ENCODE assay signal across 8 mouse cellular contexts in the genomic region with DNA sequence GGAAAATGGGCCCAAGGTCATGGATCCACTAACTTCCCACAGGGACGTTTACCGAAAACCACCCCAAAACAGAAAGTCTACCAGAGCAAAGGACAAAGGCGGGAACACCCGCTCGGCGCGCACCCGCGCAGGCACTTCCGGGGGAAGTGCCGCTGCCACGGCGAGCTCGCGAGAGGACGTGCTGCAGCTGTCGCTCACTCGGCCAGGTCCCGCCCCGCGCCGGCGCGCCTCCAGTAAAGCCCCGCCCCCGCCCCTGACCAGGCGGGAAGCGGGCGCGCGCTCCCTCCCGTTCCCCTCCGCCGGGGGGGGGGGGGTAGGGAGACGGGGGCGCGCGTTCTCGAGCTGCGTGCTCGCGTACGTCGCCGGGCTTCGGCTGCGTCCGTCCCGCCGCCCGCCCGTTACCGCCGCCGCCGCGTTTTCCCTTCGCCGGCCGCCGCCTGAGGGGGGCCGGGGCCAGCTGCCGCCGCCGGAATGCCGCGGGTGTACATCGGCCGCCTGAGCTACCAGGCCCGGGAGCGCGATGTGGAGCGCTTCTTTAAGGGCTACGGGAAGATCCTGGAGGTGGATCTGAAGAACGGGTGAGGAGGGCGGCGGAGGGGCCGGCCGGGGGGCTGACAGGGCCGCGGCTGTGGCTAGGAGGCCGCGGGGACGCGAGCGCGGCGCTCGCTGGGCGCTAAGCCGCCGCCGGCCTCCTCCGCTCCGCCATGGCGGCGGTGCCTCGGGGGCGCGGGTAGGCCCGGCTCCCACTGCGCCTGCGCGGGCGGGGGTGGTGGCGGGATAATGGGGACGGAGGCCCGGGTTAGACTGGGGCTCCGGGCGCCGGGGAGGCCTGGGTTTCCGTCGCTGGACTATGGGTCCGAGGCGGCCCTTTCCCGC. TPM values are rescaled to one million over a fixed set of nuclear protein-coding genes. Genes with fewer than 3 reads are reported as not detected.
DNase-seq lines count a peak whose midpoint lies in the region; ATAC-seq and TF ChIP-seq lines count a peak whose summit lies in the region.

Gene Srsf4, plus strand, starts transcription at position 325 of the 876 bp plus-strand sequence.

- H3K9me3 ChIP-seq in heart, embryonic 11.5 days (replicated peaks; ENCODE audit: control insufficient read depth, low read length), result no peaks in the 10 kb centered on the region
- H3K9me3 ChIP-seq in kidney, embryonic 16.5 days (ENCODE audit: low read length), result no peaks in the 10 kb centered on the region

- TF ChIP-seq CTCF in liver, adult 2 months (IDR thresholded peaks at IDR 0.05; ENCODE audit: low read depth, low read length), result no peak

- peak; percentile 66 for TF ChIP-seq POLR2A in liver, adult 2 months (IDR thresholded peaks at IDR 0.05; ENCODE audit: extremely low read depth, insufficient read depth, low read length)
- TF ChIP-seq POLR2A in myocyte (IDR thresholded peaks at IDR 0.05; ENCODE audit: insufficient read length, low read depth), result peak; percentile 78

- ATAC-seq in erythroblast, adult 5-6 weeks (replicated peaks; ENCODE audit: low FRiP score, poor library complexity, severe bottlenecking), result peak; percentile 94
- ATAC-seq in heart, embryonic 11.5 days (replicated peaks; ENCODE audit: insufficient number of reproducible peaks, low FRiP score, low TSS enrichment), result peak; percentile 91
- peak; percentile 95 for ATAC-seq in kidney, embryonic 16.5 days (ENCODE audit: low FRiP score, low TSS enrichment)

- H3K4me1 ChIP-seq in heart, embryonic 11.5 days (ENCODE audit: control insufficient read depth, insufficient read depth, low read length), result peaks cover 31% of the 10 kb centered on the region
- peaks cover 41% of the 10 kb centered on the region for H3K4me1 ChIP-seq in kidney, embryonic 16.5 days (ENCODE audit: insufficient read depth, low read length)
- H3K4me1 ChIP-seq in liver, adult 2 months (ENCODE audit: control insufficient read depth, insufficient read depth, low read length), result peaks cover 31% of the 10 kb centered on the region

- no peaks in the 10 kb centered on the region for H3K27me3 ChIP-seq in heart, embryonic 11.5 days (ENCODE audit: control insufficient read depth, insufficient read depth, low read length)
- H3K27me3 ChIP-seq in kidney, embryonic 16.5 days (ENCODE audit: insufficient read depth, low read length), result no peaks in the 10 kb centered on the region
- H3K27me3 ChIP-seq in liver, adult 2 months (ENCODE audit: control insufficient read depth, insufficient read depth, low read length), result no peaks in the 10 kb centered on the region
- H3K27me3 ChIP-seq in myocyte (ENCODE audit: control insufficient read depth, insufficient read depth, insufficient read length), result no peaks in the 10 kb centered on the region
- H3K27me3 ChIP-seq in splenic B cell, adult 2 months (ENCODE audit: control insufficient read depth, insufficient read depth, low read length, poor library complexity, severe bottlenecking), result no peaks in the 10 kb centered on the region

- 0% methylated on average over 64 of the region's 116 CpGs for WGBS in heart, embryonic 11.5 days (ENCODE audit: insufficient replicate concordance)
- WGBS in kidney, embryonic 16.5 days, result under 1% methylated on average over 96 of the region's 116 CpGs
- WGBS in liver, adult 2 months, result under 1% methylated on average over 94 of the region's 116 CpGs

- H3K9ac ChIP-seq in heart, embryonic 11.5 days (ENCODE audit: low read depth, low read length), result peak within 1 kb of the TSS; percentile 100
- peak within 1 kb of the TSS; percentile 100 for H3K9ac ChIP-seq in kidney, embryonic 16.5 days (replicated peaks; ENCODE audit: low read length)
- peak within 1 kb of the TSS; percentile 100 for H3K9ac ChIP-seq in liver, adult 2 months (ENCODE audit: low read depth, low read length)

- no peaks in the 10 kb centered on the region for H3K36me3 ChIP-seq in heart, embryonic 11.5 days (ENCODE audit: control insufficient read depth, insufficient read depth, low read length)
- no peaks in the 10 kb centered on the region for H3K36me3 ChIP-seq in kidney, embryonic 16.5 days (ENCODE audit: insufficient read depth, low read length)
- no peaks in the 10 kb centered on the region for H3K36me3 ChIP-seq in liver, adult 2 months (ENCODE audit: control insufficient read depth, insufficient read depth, low read length)
- no peaks in the 10 kb centered on the region for H3K36me3 ChIP-seq in myocyte (ENCODE audit: control insufficient read depth, insufficient read depth)
- H3K36me3 ChIP-seq in splenic B cell, adult 2 months (ENCODE audit: control insufficient read depth, insufficient read depth, low read length, poor library complexity, severe bottlenecking), result no peaks in the 10 kb centered on the region

- H3ac ChIP-seq in myocyte (ENCODE audit: control insufficient read depth, insufficient read length), result peak within 1 kb of the TSS; percentile 81

- peak within 1 kb of the TSS; percentile 99 for H3K4me3 ChIP-seq in heart, embryonic 11.5 days (ENCODE audit: low read depth, low read length)
- H3K4me3 ChIP-seq in kidney, embryonic 16.5 days (ENCODE audit: low read length), result peak within 1 kb of the TSS; percentile 99
- H3K4me3 ChIP-seq in liver, adult 2 months (ENCODE audit: insufficient read depth, low read depth, low read length), result peak within 1 kb of the TSS; percentile 78
- peak within 1 kb of the TSS; percentile 87 for H3K4me3 ChIP-seq in myocyte

- peak within 1 kb of the TSS; percentile 96 for H3K4me2 ChIP-seq in heart, embryonic 11.5 days
- peak within 1 kb of the TSS; percentile 89 for H3K4me2 ChIP-seq in kidney, embryonic 16.5 days (replicated peaks; ENCODE audit: low read depth, low read length)
- H3K4me2 ChIP-seq in myocyte (ENCODE audit: low read depth), result peak within 1 kb of the TSS; percentile 92

- peaks cover 28% of the 10 kb centered on the region; the same call in 1 of the 2 replicates for H3K79me2 ChIP-seq in liver, adult 2 months (ENCODE audit: control insufficient read depth, insufficient read depth, low read length)
- peaks cover 49% of the 10 kb centered on the region for H3K79me2 ChIP-seq in myocyte (ENCODE audit: control insufficient read depth, insufficient read depth)

- DNase-seq in B cell, adult 2 months, result peak; percentile 93 to 94
- DNase-seq in brain, adult 2 months (ENCODE audit: low read depth, low spot score), result peak; percentile 98
- peak; percentile 87 for DNase-seq in liver, adult 2 months (ENCODE audit: extremely low read depth, low read depth, low spot score)
- DNase-seq in splenic B cell, adult 2 months (ENCODE audit: low read depth, low spot score), result peak; percentile 97

- H3K27ac ChIP-seq in heart, embryonic 11.5 days (ENCODE audit: low read depth, low read length), result peak within 1 kb of the TSS; percentile 100
- peak within 1 kb of the TSS; percentile 100 for H3K27ac ChIP-seq in kidney, embryonic 16.5 days (ENCODE audit: low read length)
- H3K27ac ChIP-seq in liver, adult 2 months (replicated peaks; ENCODE audit: insufficient read depth, low read depth, low read length), result peak within 1 kb of the TSS; percentile 99

TF ChIP-seq in myocyte, 11 proteins besides CTCF, POLR2A, EP300 and RAD21:
- TF ChIP-seq MYOG (IDR thresholded peaks at IDR 0.05; ENCODE audit: control insufficient read depth in 1 of 3, insufficient read depth in 1 of 3, insufficient read length in 2 of 3, low read depth in 2 of 3) (peak in 2 of 3 experiments; percentile 89), POLR2AphosphoS2 (IDR thresholded peaks at IDR 0.05; ENCODE audit: insufficient read length, low read depth) (peak; percentile 78), MYOD1 (IDR thresholded peaks at IDR 0.05; ENCODE audit: control insufficient read depth in 1 of 3, insufficient read length in 2 of 3, low read depth in 2 of 3) (peak in 2 of 3 experiments; percentile 88 to 96), E2F4 (IDR thresholded peaks at IDR 0.05; ENCODE audit: insufficient read depth) (peak; percentile 71), SRF (IDR thresholded peaks at IDR 0.05; ENCODE audit: control insufficient read depth, insufficient read length, low read depth) (no peak)
TF ChIP-seq in myocyte: peak in this region for 4.

RNA-seq across cellular contexts. Expression of gene Srsf4, which starts in this region (rescaled TPM):
- 20.9 and 23.6 TPM in 2 replicates for total RNA-seq in erythroblast, adult 5-6 weeks (2015; ENCODE audit: low replicate concordance)
- 45.2 and 61.6 TPM in 2 replicates for total RNA-seq in erythroblast, adult 5-6 weeks (2017; ENCODE audit: low replicate concordance)
- polyA plus RNA-seq in heart, embryonic 11.5 days (2014; fragmentation: Nextera tagmentation; extraction: Ambion mirVana), result 67.9 and 76.7 TPM in 2 replicates
- polyA plus RNA-seq in kidney, embryonic 16.5 days (2015; fragmentation: Nextera tagmentation; extraction: Ambion mirVana), result 107 and 108 TPM in 2 replicates
- 14.8 and 15.9 TPM in 2 replicates for total RNA-seq in liver, adult 2 months (2014; rRNA removed)
- 17.2 and 19.0 TPM in 2 replicates for polyA plus RNA-seq in liver, adult 2 months (2012; rRNA removed)
- polyA plus RNA-seq in myocyte (2012; fragmentation: generic; extraction: Trizol), result 33.5 TPM

Comparison
In these comparisons a context has a peak if more than half of its experiments do, and no peak if none do; other contexts are left out.
1. Peak in every context shown above with its lines: DNase-seq, ATAC-seq, H3K4me3 ChIP-seq and H3K27ac ChIP-seq.